Mouse (Mus musculus): ENCODE data around the gene Cep57l1. TPM values are rescaled to one million over a fixed set of nuclear protein-coding genes. Genes with fewer than 3 reads are reported as not detected.
"Not testable (repeated sequence)": the region's sequence is repeated elsewhere in the genome, so short reads cannot be mapped to it uniquely, and the experiment has no call there.

Gene Cep57l1
- polyA plus RNA-seq, 1 experiment from 2014 or later, result 25.3 TPM

DNA sequence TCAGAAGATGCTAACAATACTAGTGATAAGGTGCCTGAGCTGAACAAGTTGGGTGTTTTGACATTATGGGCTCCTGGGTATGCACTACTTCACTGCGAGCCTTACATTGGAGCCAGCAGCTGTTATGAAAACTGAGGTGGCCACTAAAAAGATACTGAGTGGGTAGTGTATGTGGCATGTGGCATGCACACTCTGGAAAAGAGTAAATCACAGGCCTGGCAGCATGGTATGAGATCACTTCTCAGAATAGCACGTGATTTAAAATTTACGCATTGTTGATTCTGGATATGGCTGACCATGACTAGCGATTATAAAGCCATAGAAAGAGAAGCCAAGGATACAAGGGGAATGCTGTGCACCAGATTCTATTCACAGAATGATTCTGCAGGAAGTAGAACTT is 20.8 kb upstream of the Cep57l1 start:
- H3K27ac ChIP-seq (ENCODE audit: low read depth), result no peak overlapping the region
- H3K36me3 ChIP-seq (ENCODE audit: insufficient read depth), result no peaks in the 10 kb centered on the region
- no peak overlapping the region for H3K9ac ChIP-seq
- no peak for TF ChIP-seq CTCF (IDR thresholded peaks at IDR 0.05; ENCODE audit: low read depth)
- no peaks in the 10 kb centered on the region for H3K9me3 ChIP-seq (ENCODE audit: low read depth, low read length)
- WGBS, result 66% methylated on average over 4 of the region's 4 CpGs
- no peak for DNase-seq
- no peak overlapping the region for H3K4me2 ChIP-seq
- no peak for ATAC-seq (ENCODE audit: insufficient read depth)
- H3K4me1 ChIP-seq (ENCODE audit: insufficient read depth), result no peaks in the 10 kb centered on the region
- H3K27me3 ChIP-seq (ENCODE audit: insufficient read depth, low read length), result no peaks in the 10 kb centered on the region
- H3K4me3 ChIP-seq (ENCODE audit: low read depth, low read length), result no peak overlapping the region

DNA sequence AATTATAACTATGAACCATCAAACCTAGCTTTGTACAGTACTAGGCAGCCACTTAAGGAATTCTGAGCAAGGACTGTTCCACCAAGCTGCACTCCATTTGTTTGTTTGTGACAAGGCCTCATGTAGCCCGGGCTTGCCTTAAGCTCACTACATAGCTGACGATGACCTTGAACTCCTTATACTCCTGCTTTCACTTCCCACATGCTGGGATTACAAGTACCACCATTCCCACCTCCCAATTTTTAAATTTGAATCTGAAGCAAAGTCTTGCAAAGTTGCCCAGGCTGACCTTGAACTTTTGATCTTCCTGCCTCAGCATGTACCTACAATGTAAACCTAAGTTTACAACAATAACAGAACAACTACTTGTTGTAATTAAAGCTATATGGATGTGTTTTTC is 20.3 kb upstream of the Cep57l1 start:
- Histone ChIP-seq H3K9ac (no peak overlapping the region), H3K4me3 (ENCODE audit: low read depth, low read length) (no peak overlapping the region), H3K27me3 (ENCODE audit: insufficient read depth, low read length) (no peaks in the 10 kb centered on the region), H3K4me1 (ENCODE audit: insufficient read depth) (no peaks in the 10 kb centered on the region), H3K27ac (ENCODE audit: low read depth) (no peak overlapping the region), H3K4me2 (no peak overlapping the region), H3K36me3 (ENCODE audit: insufficient read depth) (no peaks in the 10 kb centered on the region), H3K9me3 (ENCODE audit: low read depth, low read length) (no peaks in the 10 kb centered on the region)
- 85% methylated on average over 2 of the region's 2 CpGs for WGBS
- no peak for TF ChIP-seq CTCF (IDR thresholded peaks at IDR 0.05; ENCODE audit: low read depth)
- ATAC-seq (ENCODE audit: insufficient read depth) (no peak), DNase-seq (no peak)

DNA sequence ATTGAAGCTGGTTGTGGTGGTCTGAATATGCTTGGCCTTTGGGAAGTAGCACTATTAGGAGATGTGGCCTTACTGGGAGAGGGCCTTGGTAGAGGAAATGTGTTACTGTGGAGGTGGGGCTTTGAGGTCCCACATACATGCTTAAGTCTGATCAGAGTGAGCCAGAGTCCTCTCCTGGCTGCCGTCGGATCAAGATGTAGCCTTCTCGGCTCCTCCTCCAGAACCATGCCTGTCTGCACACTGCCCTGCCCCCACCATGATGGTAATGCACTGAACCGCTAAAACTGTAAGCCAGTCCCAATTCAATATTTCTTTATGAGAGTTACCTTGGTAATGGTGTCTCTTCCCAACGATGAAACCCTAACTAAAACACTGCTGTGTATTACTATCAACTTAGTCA is 19.5 kb upstream of the Cep57l1 start:
- Histone ChIP-seq H3K4me1 (ENCODE audit: insufficient read depth) (no peaks in the 10 kb centered on the region), H3K4me2 (no peak overlapping the region), H3K27me3 (ENCODE audit: insufficient read depth, low read length) (no peaks in the 10 kb centered on the region), H3K9ac (no peak overlapping the region), H3K36me3 (ENCODE audit: insufficient read depth) (no peaks in the 10 kb centered on the region), H3K27ac (ENCODE audit: low read depth) (no peak overlapping the region), H3K4me3 (ENCODE audit: low read depth, low read length) (no peak overlapping the region), H3K9me3 (ENCODE audit: low read depth, low read length) (no peaks in the 10 kb centered on the region)
- TF ChIP-seq CTCF (IDR thresholded peaks at IDR 0.05; ENCODE audit: low read depth), result no peak
- 73% methylated on average over 5 of the region's 5 CpGs for WGBS
- no peak for DNase-seq
- no peak for ATAC-seq (ENCODE audit: insufficient read depth)

DNA sequence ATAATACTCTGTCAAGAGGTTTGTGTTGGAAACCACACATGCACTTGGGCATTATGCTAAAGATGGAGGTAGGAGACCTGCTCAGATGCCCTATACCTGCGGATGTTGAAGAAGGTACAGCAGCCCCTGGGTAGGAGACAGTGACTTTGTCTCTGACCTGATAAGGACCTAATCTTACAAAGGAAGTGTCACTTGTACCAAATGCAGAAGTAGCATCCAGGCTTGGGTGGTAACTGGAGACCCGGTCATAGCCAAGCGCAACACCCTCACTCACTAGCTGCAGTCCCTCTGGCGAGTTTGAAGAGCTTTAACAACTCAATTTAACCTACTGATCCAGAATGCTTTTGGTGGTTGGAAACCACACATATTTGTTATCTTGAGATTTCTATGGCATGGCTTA is 18.1 kb upstream of the Cep57l1 start:
- Histone ChIP-seq H3K4me3 (ENCODE audit: low read depth, low read length) (no peak overlapping the region), H3K27ac (ENCODE audit: low read depth) (no peak overlapping the region)
- 80% methylated on average over 4 of the region's 4 CpGs for WGBS

DNA sequence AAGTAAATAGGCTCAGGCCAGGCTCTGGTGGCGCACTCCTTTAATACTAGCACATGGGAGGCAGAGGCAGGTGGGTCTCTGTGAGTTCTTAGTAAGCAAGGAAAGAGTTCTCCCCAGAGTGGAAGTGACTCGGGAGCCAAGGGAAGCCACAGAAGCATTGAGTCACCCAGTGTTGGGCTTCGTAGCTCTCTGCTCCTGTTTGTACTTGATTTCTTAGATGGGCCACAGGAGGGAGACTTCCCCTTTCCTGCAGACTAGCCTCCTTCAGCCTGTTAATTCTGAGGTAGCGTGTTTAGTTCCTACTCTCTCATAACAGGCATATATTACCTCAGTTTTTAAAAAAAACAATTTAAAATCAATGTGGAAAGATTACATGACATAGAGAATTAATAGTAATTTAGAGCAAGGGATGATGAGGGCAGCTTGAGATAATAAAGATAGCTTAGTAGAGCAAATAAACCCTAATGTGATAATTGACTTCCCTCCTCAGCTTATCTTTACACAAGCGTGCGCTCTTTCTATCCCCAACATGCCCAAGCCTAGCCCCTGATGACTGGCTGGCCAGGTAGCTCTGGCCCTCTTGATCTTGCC is 16.9 kb upstream of the Cep57l1 start:
- ATAC-seq (ENCODE audit: insufficient read depth) (no peak), DNase-seq (no peak)
- no peak overlapping the region for H3K9ac ChIP-seq
- no peaks in the 10 kb centered on the region for H3K9me3 ChIP-seq (ENCODE audit: low read depth, low read length)
- 73% methylated on average over 6 of the region's 6 CpGs for WGBS
- no peak for TF ChIP-seq CTCF (IDR thresholded peaks at IDR 0.05; ENCODE audit: low read depth)
- H3K27ac ChIP-seq (ENCODE audit: low read depth), result no peak overlapping the region
- no peaks in the 10 kb centered on the region for H3K27me3 ChIP-seq (ENCODE audit: insufficient read depth, low read length)
- H3K4me2 ChIP-seq, result no peak overlapping the region
- no peaks in the 10 kb centered on the region for H3K36me3 ChIP-seq (ENCODE audit: insufficient read depth)
- H3K4me1 ChIP-seq (ENCODE audit: insufficient read depth), result no peaks in the 10 kb centered on the region
- H3K4me3 ChIP-seq (ENCODE audit: low read depth, low read length), result no peak overlapping the region

More for the DNA sequence above, 18.1 kb upstream of the Cep57l1 start:
- no peak for ATAC-seq (ENCODE audit: insufficient read depth)
- Histone ChIP-seq H3K36me3 (ENCODE audit: insufficient read depth) (no peaks in the 10 kb centered on the region), H3K27me3 (ENCODE audit: insufficient read depth, low read length) (no peaks in the 10 kb centered on the region), H3K9me3 (ENCODE audit: low read depth, low read length) (no peaks in the 10 kb centered on the region), H3K9ac (no peak overlapping the region), H3K4me1 (ENCODE audit: insufficient read depth) (no peaks in the 10 kb centered on the region), H3K4me2 (no peak overlapping the region)
- TF ChIP-seq CTCF (IDR thresholded peaks at IDR 0.05; ENCODE audit: low read depth), result no peak
- DNase-seq, result no peak

DNA sequence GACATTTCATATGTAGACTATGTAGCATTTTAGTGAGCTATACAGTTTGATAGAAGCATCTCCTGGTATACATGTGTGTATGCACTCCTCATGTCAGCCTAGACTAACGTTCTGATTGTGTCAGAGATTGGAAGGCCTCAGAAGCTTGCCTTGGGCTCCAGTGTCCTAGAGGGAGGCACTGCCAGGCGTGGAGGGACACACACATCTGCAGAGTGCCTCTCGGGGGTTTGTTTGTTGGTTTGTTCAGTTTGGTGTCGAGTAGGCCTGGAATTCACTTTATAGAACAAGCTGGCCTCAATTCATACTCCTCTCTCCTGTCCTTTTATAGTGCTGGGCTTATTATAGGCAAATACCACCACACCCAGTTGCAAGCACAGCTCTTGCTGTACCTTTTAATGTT is 16.3 kb upstream of the Cep57l1 start:
- H3K4me1 ChIP-seq (ENCODE audit: insufficient read depth), result no peaks in the 10 kb centered on the region
- no peaks in the 10 kb centered on the region for H3K27me3 ChIP-seq (ENCODE audit: insufficient read depth, low read length)
- DNase-seq, result no peak
- H3K4me3 ChIP-seq (ENCODE audit: low read depth, low read length), result no peak overlapping the region
- 85% methylated on average over 4 of the region's 4 CpGs for WGBS
- TF ChIP-seq CTCF (IDR thresholded peaks at IDR 0.05; ENCODE audit: low read depth), result no peak
- ATAC-seq (ENCODE audit: insufficient read depth), result no peak
- no peaks in the 10 kb centered on the region for H3K9me3 ChIP-seq (ENCODE audit: low read depth, low read length)
- H3K36me3 ChIP-seq (ENCODE audit: insufficient read depth), result no peaks in the 10 kb centered on the region
- no peak overlapping the region for H3K9ac ChIP-seq
- no peak overlapping the region for H3K27ac ChIP-seq (ENCODE audit: low read depth)
- no peak overlapping the region for H3K4me2 ChIP-seq

DNA sequence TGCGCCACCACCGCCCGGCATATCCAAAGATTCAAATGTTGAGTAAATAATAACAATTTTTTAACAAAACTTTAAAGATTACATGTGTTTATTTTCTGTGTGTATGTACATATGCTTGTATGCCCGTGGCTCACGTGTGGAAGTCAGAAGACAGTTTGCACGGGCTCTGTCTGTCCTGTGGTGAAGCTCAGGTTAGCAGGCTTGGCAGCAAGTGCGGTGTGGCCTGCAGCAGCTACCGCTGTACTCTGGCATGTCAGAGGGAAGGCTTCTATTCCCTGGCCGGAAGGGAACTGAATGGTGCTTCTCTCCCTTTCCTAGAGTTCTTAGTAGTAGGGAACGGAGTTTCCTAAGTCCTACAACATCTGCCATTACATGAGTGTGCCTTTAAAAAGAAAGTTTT is 15.4 kb upstream of the Cep57l1 start:
- Histone ChIP-seq H3K27ac (ENCODE audit: low read depth) (no peak overlapping the region), H3K4me2 (no peak overlapping the region), H3K36me3 (ENCODE audit: insufficient read depth) (no peaks in the 10 kb centered on the region), H3K9me3 (ENCODE audit: low read depth, low read length) (no peaks in the 10 kb centered on the region), H3K4me3 (ENCODE audit: low read depth, low read length) (no peak overlapping the region), H3K9ac (no peak overlapping the region), H3K4me1 (ENCODE audit: insufficient read depth) (no peaks in the 10 kb centered on the region), H3K27me3 (ENCODE audit: insufficient read depth, low read length) (no peaks in the 10 kb centered on the region)
- no peak for DNase-seq
- no peak for TF ChIP-seq CTCF (IDR thresholded peaks at IDR 0.05; ENCODE audit: low read depth)
- WGBS, result 82% methylated on average over 10 of the region's 10 CpGs
- ATAC-seq (ENCODE audit: insufficient read depth), result no peak

DNA sequence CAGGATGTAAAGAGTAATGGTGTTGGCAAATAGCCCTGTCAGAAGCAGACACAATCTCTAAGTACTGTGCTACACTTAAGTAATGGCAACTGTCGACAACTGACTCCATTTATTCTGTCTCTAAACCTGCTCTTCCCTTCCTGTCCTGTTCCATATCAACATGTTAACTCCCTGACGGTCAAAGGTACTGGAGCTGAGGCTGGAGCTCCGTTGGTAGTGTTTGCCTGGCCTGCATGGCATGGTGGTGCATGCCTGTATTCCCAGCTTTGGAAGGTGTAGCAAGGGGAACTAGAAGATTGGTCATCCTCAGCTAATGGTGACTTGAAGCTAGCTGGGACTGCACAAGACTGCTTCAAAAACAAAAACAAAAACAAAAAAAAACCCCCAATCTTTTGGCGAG is 14.2 kb upstream of the Cep57l1 start:
- Histone ChIP-seq H3K27ac (ENCODE audit: low read depth) (no peak overlapping the region), H3K4me2 (no peak overlapping the region), H3K4me3 (ENCODE audit: low read depth, low read length) (no peak overlapping the region), H3K9me3 (ENCODE audit: low read depth, low read length) (no peaks in the 10 kb centered on the region), H3K9ac (no peak overlapping the region), H3K27me3 (ENCODE audit: insufficient read depth, low read length) (no peaks in the 10 kb centered on the region), H3K36me3 (ENCODE audit: insufficient read depth) (no peaks in the 10 kb centered on the region), H3K4me1 (ENCODE audit: insufficient read depth) (no peaks in the 10 kb centered on the region)
- TF ChIP-seq CTCF (IDR thresholded peaks at IDR 0.05; ENCODE audit: low read depth), result no peak
- 66% methylated on average over 4 of the region's 4 CpGs for WGBS
- no peak for ATAC-seq (ENCODE audit: insufficient read depth)
- no peak for DNase-seq

DNA sequence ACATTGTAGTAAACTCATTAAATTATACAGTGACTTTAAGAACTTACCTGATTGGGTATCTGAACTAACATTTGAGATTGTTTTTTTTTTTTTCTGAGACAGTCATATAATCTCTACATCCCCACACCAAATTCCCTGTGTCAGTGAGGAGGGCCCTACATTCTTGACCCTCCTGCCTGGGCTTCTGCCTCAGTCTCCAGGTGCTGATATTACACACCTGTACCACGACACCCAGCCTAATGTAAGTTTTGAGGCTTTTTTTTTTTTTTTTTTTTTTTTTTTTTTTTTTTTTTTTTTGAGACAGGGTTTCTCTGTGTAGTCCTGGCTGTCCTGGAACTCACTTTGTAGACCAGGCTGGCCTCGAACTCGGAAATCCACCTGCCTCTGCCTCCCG is 13.6 kb upstream of the Cep57l1 start:
- not testable (repeated sequence) for H3K27ac ChIP-seq (ENCODE audit: low read depth); H3K9me3 ChIP-seq (ENCODE audit: low read depth, low read length); H3K4me1 ChIP-seq (ENCODE audit: insufficient read depth); H3K27me3 ChIP-seq (ENCODE audit: insufficient read depth, low read length); H3K36me3 ChIP-seq (ENCODE audit: insufficient read depth); ATAC-seq (ENCODE audit: insufficient read depth); H3K9ac ChIP-seq; DNase-seq; H3K4me2 ChIP-seq; H3K4me3 ChIP-seq (ENCODE audit: low read depth, low read length)
- 92% methylated on average over 3 of the region's 4 CpGs for WGBS

Data from lung, embryonic 14.5 days (tissue).